Mouse (Mus musculus): ENCODE results near the gene Tmod1.

The Tmod1 gene

GRCm38 (mm10) chr4:46053323-46054107 is 14.8 kb downstream of the Tmod1 start:
- DNase-seq (ENCODE audit: low spot score in 2 of 2), result no peak

GRCm38 (mm10) chr4:46056163-46056562 is 17.4 kb downstream of the Tmod1 start:
- DNase-seq (ENCODE audit: low spot score in 2 of 2), result no peak

- DNase-seq (ENCODE audit: low spot score in 2 of 2), result no peak
These were observed 22.7 kb downstream of the Tmod1 start for GRCm38 (mm10) chr4:46061259-46061962.

GRCm38 (mm10) chr4:46063841-46064240 is 25.1 kb downstream of the Tmod1 start:
- no peak for DNase-seq (ENCODE audit: low spot score in 2 of 2)

GRCm38 (mm10) chr4:46064263-46064662 is 25.5 kb downstream of the Tmod1 start:
- DNase-seq (ENCODE audit: low spot score in 2 of 2), result no peak

GRCm38 (mm10) chr4:46064961-46065360 is 26.2 kb downstream of the Tmod1 start:
- DNase-seq (ENCODE audit: low spot score in 2 of 2), result no peak

GRCm38 (mm10) chr4:46065695-46066340 is 27.1 kb downstream of the Tmod1 start:
- DNase-seq (ENCODE audit: low spot score in 2 of 2), result no peak

GRCm38 (mm10) chr4:46068060-46068459 is 29.3 kb downstream of the Tmod1 start:
- DNase-seq (ENCODE audit: low spot score in 2 of 2), result no peak

GRCm38 (mm10) chr4:46068573-46068972 is 29.8 kb downstream of the Tmod1 start:
- DNase-seq (ENCODE audit: low spot score in 2 of 2), result no peak

GRCm38 (mm10) chr4:46069851-46070482 is 31.2 kb downstream of the Tmod1 start:
- DNase-seq (ENCODE audit: low spot score in 2 of 2), result no peak

GRCm38 (mm10) chr4:46072631-46073030 is 33.9 kb downstream of the Tmod1 start:
- no peak for DNase-seq (ENCODE audit: low spot score in 2 of 2)

- no peak for DNase-seq (ENCODE audit: low spot score in 2 of 2)
These were observed 35.0 kb downstream of the Tmod1 start for GRCm38 (mm10) chr4:46073736-46074135.

GRCm38 (mm10) chr4:46075664-46076063 is 36.9 kb downstream of the Tmod1 start:
- no peak for DNase-seq (ENCODE audit: low spot score in 2 of 2)

- no peak for DNase-seq (ENCODE audit: low spot score in 2 of 2)
These were observed 38.2 kb downstream of the Tmod1 start for GRCm38 (mm10) chr4:46076892-46077291.

- DNase-seq (ENCODE audit: low spot score in 2 of 2), result no peak
These were observed 41.5 kb downstream of the Tmod1 start for GRCm38 (mm10) chr4:46080261-46080660.

- no peak for DNase-seq (ENCODE audit: low spot score in 2 of 2)
These were observed 43.8 kb downstream of the Tmod1 start for GRCm38 (mm10) chr4:46082555-46082954.

GRCm38 (mm10) chr4:46084416-46085172 is 45.9 kb downstream of the Tmod1 start:
- DNase-seq (ENCODE audit: low spot score in 2 of 2), result no peak

- DNase-seq (ENCODE audit: low spot score in 2 of 2), result no peak
These were observed 46.6 kb downstream of the Tmod1 start for GRCm38 (mm10) chr4:46085223-46085811.

- DNase-seq (ENCODE audit: low spot score in 2 of 2), result no peak
These were observed 48.1 kb downstream of the Tmod1 start for GRCm38 (mm10) chr4:46086718-46087426.

- no peak for DNase-seq (ENCODE audit: low spot score in 2 of 2)
These were observed 48.7 kb downstream of the Tmod1 start for GRCm38 (mm10) chr4:46087427-46087771.

GRCm38 (mm10) chr4:46087852-46088251 is 49.1 kb downstream of the Tmod1 start:
- DNase-seq (ENCODE audit: low spot score in 2 of 2), result no peak

All from spleen, postnatal 10 days (tissue).